Mouse (Mus musculus) left cerebral cortex, postnatal 25 days (tissue): Measurements from ENCODE around the gene Ism1. TPM values are rescaled to one million over a fixed set of nuclear protein-coding genes. Genes with fewer than 3 reads are reported as not detected.

Experiments used
- DNase-seq, 2 experiments: peaks; one replicate each; pipeline ENCODE4 v3.0.0; 2022; ENCODE audit warnings: low spot score in 2 of 2, mixed read lengths in 1 of 2
- intact Hi-C: fragments of 180-260 bp; cut with DNase I; formaldehyde crosslinking; loops from one replicate; pipeline ENCODE4 v1.15.1; 2025
- total RNA-seq, 2 experiments: library from RNA; stranded (reverse); gene quantifications; 2 replicates each; pipeline ENCODE4 v1.2.3; 2021

The Ism1 gene
- total RNA-seq, 2 experiments from 2014 or later = 6.6 to 7.5 TPM

DNA sequence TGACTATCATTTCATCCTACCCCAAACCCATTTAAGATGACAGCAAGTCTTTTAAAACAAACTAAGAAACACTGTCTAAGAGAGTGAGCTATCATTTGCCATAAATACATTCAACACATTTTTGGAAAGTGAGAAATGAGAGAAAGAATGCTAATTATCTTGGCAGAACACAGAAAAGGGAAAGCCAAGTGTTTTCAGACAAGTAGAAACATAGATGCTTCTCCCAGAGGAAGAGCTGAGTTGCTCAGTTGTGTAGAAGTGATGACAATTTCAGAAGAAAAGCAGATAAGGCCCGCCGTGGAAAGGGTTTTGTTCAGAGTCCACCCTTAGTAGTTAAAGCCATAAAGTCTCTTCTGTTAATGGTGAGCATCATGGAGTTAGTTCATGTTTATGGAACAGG, 107.0 kb downstream of the Ism1 start:
- peak in 1 of 2 experiments; percentile 67 for DNase-seq
- intact Hi-C loops = no loop called here

DNA sequence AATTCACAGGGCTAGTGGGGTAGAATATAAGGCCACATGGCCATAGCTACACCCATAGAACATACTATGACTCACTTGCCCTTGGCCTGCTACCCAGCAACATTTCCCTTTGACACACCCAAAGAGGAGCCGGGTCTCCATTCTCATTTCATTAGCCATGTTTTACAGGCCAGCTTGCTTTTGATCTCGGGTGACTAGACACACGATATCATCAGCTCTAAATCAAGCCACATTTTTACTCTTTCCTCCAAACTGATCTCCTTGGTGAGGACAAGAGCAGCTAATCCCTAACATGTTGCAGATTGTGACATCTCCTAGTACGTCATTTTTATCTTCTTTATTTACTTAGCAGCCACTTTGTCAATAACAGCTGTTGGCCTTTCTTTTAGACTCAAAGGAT, 110.7 kb downstream of the Ism1 start:
- intact Hi-C loops = no loop called here
- DNase-seq = no peak

DNA sequence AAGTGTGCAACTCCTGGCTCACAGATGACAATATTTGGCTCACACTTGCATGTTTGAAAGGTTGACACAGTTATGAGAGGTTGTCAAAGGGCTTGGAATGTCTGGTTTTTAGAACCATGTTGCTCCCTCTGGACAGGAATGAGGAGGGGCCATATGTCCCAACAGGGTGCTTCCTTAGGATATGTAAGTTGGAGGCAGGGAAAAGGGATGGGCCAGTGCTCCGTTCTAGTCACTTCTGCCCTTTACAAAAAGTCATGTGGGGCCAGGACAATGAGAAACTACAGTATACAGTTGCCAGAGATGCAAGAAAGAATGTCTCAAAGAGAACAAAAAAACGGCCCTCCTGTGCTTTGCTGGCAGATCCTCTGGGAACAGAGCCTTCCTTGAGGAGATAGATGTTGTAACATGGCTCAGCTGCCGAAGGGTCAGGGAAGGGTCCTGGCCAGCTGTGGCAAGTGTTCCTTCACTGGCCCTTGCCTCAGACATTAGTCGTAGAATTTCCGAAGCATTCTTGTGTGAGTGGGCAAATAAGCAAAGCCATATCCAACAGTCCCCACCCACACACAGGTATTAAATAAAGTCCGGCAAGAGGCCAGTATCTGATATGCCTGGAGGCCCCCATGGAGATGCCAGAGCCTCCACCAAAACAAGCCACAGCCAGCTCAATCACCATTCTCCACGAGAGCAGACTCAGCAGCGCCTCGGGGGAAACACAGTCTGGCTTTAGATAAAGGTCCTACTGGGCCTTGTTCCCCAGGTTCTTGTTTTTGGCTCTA, 114.6 kb downstream of the Ism1 start:
- no peak for DNase-seq
- intact Hi-C loops = no loop called here

GRCm38 (mm10) chr2:139804041-139804440, 126.1 kb downstream of the Ism1 start:
- DNase-seq = no peak
- intact Hi-C loops = no loop called here

GRCm38 (mm10) chr2:139807887-139808286, 129.9 kb downstream of the Ism1 start:
- DNase-seq = no peak
- intact Hi-C loops = no loop called here

Other genes starting within 250 kb of the Ism1 start
- gene Sptlc3, start 184.3 kb upstream of the Ism1 start, total RNA-seq = not detected